Mouse (Mus musculus) embryonic facial prominence, embryonic 12.5 days (tissue): ENCODE data around the gene Senp1. TPM values are rescaled to one million over a fixed set of nuclear protein-coding genes. Genes with fewer than 3 reads are reported as not detected.

Experiments used
- ATAC-seq: fragments of 200-750 bp; cut with Nextera tagmentation; 2 replicates; pipeline ENCODE4 v1.8.0; 2017; ENCODE audit not compliant: insufficient number of reproducible peaks, insufficient read depth, low FRiP score, low TSS enrichment
- H3K27ac ChIP-seq: fragments of 300-500 bp; sonication (generic); 2 replicates; pipeline ENCODE4 v1.5.1; 2016; ENCODE audit warnings: mild to moderate bottlenecking
- H3K27me3 ChIP-seq: fragments of 300-500 bp; sonication (generic); 2 replicates; pipeline ENCODE4 v1.6.1; 2016; ENCODE audit warnings: mild to moderate bottlenecking, moderate library complexity
- H3K36me3 ChIP-seq: fragments of 300-500 bp; sonication (generic); 2 replicates; pipeline ENCODE4 v1.6.1; 2016; ENCODE audit warnings: mild to moderate bottlenecking
- H3K4me1 ChIP-seq: fragments of 300-500 bp; sonication (generic); 2 replicates; pipeline ENCODE4 v1.6.1; 2016
- H3K4me2 ChIP-seq: fragments of 300-500 bp; sonication (generic); replicated peaks from 2 replicates; pipeline ENCODE4 v1.6.1; 2016; ENCODE audit warnings: mild to moderate bottlenecking, moderate library complexity
- H3K4me3 ChIP-seq: fragments of 300-500 bp; sonication (generic); 2 replicates; pipeline ENCODE4 v1.5.1; 2016; ENCODE audit warnings: mild to moderate bottlenecking
- H3K9ac ChIP-seq: fragments of 300-500 bp; sonication (generic); 2 replicates; pipeline ENCODE4 v1.6.1; 2016; ENCODE audit warnings: mild to moderate bottlenecking, moderate library complexity
- H3K9me3 ChIP-seq: fragments of 300-500 bp; sonication (generic); 2 replicates; pipeline ENCODE4 v1.6.1; 2016; ENCODE audit warnings: mild to moderate bottlenecking, moderate library complexity
- WGBS: fragments of 180-500 bp; shearing (Covaris S2); methylation state at CpG from one replicate; pipeline ENCODE4 v1.1.7; 2016; 5-methylcytosine and 5-hydroxymethylcytosine counted together
- polyA plus RNA-seq: library from polyadenylated mRNA; unstranded; fragments of >200 nt; fragmentation: Nextera tagmentation; extraction: Ambion mirVana; gene quantifications from 2 replicates; pipeline ENCODE4 v1.2.1, GENCODE M21; 2016

Senp1 gene
- 41.8 and 45.6 TPM in 2 replicates for polyA plus RNA-seq

- 0 out of 2 replicates have a peak, but pooled peaks cover 3% of the 10 kb centered on the region for H3K36me3 ChIP-seq
- H3K4me2 ChIP-seq = peak within 1 kb of the TSS; percentile 63
- no peaks in the 10 kb centered on the region for H3K9me3 ChIP-seq
- peak within 1 kb of the TSS; percentile 96 for H3K27ac ChIP-seq
- under 1% methylated on average over 51 of the region's 58 CpGs for WGBS
- peaks cover 18% of the 10 kb centered on the region for H3K4me1 ChIP-seq
- H3K27me3 ChIP-seq = no peaks in the 10 kb centered on the region
- H3K4me3 ChIP-seq = peak within 1 kb of the TSS; percentile 89
- H3K9ac ChIP-seq = peak within 1 kb of the TSS; percentile 91
- ATAC-seq = peak; percentile 84
Observed at GRCm38 (mm10) chr15:98093121-98094011, at the start of gene Senp1. Gene Senp1 (minus strand): TSS chr15:98093744.

GRCm38 (mm10) chr15:98142515-98142914 is 49.0 kb upstream of the Senp1 start:
- no peak overlapping the region for H3K4me2 ChIP-seq
- H3K9me3 ChIP-seq = no peaks in the 10 kb centered on the region
- H3K4me3 ChIP-seq = no peak overlapping the region
- H3K4me1 ChIP-seq = peaks cover 4% of the 10 kb centered on the region
- 87% methylated on average over 10 of the region's 10 CpGs for WGBS
- H3K9ac ChIP-seq = no peak overlapping the region
- ATAC-seq = no peak
- H3K27ac ChIP-seq = no peak overlapping the region
- H3K27me3 ChIP-seq = no peaks in the 10 kb centered on the region
- H3K36me3 ChIP-seq = peaks cover 42% of the 10 kb centered on the region

GRCm38 (mm10) chr15:98140809-98141208 is 47.3 kb upstream of the Senp1 start:
- Histone ChIP-seq H3K4me2 (no peak overlapping the region), H3K27ac (no peak overlapping the region), H3K4me1 (peaks cover 4% of the 10 kb centered on the region), H3K4me3 (no peak overlapping the region), H3K27me3 (no peaks in the 10 kb centered on the region), H3K36me3 (peaks cover 59% of the 10 kb centered on the region), H3K9ac (no peak overlapping the region), H3K9me3 (no peaks in the 10 kb centered on the region)
- no peak for ATAC-seq
- 82% methylated on average over 5 of the region's 5 CpGs for WGBS

GRCm38 (mm10) chr15:98139763-98140162 is 46.2 kb upstream of the Senp1 start:
- peaks cover 2% of the 10 kb centered on the region for H3K4me1 ChIP-seq
- no peak overlapping the region for H3K4me2 ChIP-seq
- no peak overlapping the region for H3K4me3 ChIP-seq
- WGBS = 82% methylated on average over 7 of the region's 7 CpGs
- no peaks in the 10 kb centered on the region for H3K27me3 ChIP-seq
- peaks cover 70% of the 10 kb centered on the region for H3K36me3 ChIP-seq
- H3K27ac ChIP-seq = no peak overlapping the region
- no peak for ATAC-seq
- H3K9ac ChIP-seq = no peak overlapping the region
- no peaks in the 10 kb centered on the region for H3K9me3 ChIP-seq

- H3K4me2 ChIP-seq = no peak overlapping the region
- H3K9me3 ChIP-seq = no peaks in the 10 kb centered on the region
- no peak overlapping the region for H3K9ac ChIP-seq
- WGBS = 92% methylated on average over 9 of the region's 9 CpGs
- ATAC-seq = no peak
- H3K36me3 ChIP-seq = peaks cover 89% of the 10 kb centered on the region
- H3K27me3 ChIP-seq = no peaks in the 10 kb centered on the region
- H3K4me1 ChIP-seq = no peaks in the 10 kb centered on the region
- H3K4me3 ChIP-seq = no peak overlapping the region
- no peak overlapping the region for H3K27ac ChIP-seq
Observed at GRCm38 (mm10) chr15:98136871-98137270, 43.3 kb upstream of the Senp1 start.

GRCm38 (mm10) chr15:98135671-98136070 is 42.1 kb upstream of the Senp1 start:
- H3K4me2 ChIP-seq = no peak overlapping the region
- peaks cover 85% of the 10 kb centered on the region for H3K36me3 ChIP-seq
- WGBS = 90% methylated on average over 13 of the region's 13 CpGs
- H3K4me3 ChIP-seq = no peak overlapping the region
- no peak overlapping the region for H3K27ac ChIP-seq
- no peaks in the 10 kb centered on the region for H3K27me3 ChIP-seq
- H3K4me1 ChIP-seq = no peaks in the 10 kb centered on the region
- ATAC-seq = no peak
- H3K9ac ChIP-seq = no peak overlapping the region
- no peaks in the 10 kb centered on the region for H3K9me3 ChIP-seq

GRCm38 (mm10) chr15:98134666-98135065 is 41.1 kb upstream of the Senp1 start:
- Histone ChIP-seq H3K4me3 (no peak overlapping the region), H3K27ac (no peak overlapping the region), H3K4me1 (no peaks in the 10 kb centered on the region), H3K4me2 (no peak overlapping the region), H3K9ac (no peak overlapping the region), H3K9me3 (no peaks in the 10 kb centered on the region), H3K36me3 (peaks cover 86% of the 10 kb centered on the region), H3K27me3 (no peaks in the 10 kb centered on the region)
- 76% methylated on average over 3 of the region's 3 CpGs for WGBS
- ATAC-seq = no peak

GRCm38 (mm10) chr15:98134034-98134433 is 40.5 kb upstream of the Senp1 start:
- ATAC-seq = no peak
- Histone ChIP-seq H3K4me1 (no peaks in the 10 kb centered on the region), H3K27me3 (no peaks in the 10 kb centered on the region), H3K36me3 (peaks cover 85% of the 10 kb centered on the region), H3K4me2 (no peak overlapping the region), H3K9me3 (no peaks in the 10 kb centered on the region), H3K27ac (no peak overlapping the region), H3K9ac (no peak overlapping the region), H3K4me3 (no peak overlapping the region)
- WGBS = 90% methylated on average over 4 of the region's 4 CpGs

- Histone ChIP-seq H3K9me3 (no peaks in the 10 kb centered on the region), H3K4me2 (no peak overlapping the region), H3K4me3 (no peak overlapping the region), H3K36me3 (peaks cover 86% of the 10 kb centered on the region), H3K9ac (no peak overlapping the region), H3K27ac (no peak overlapping the region), H3K4me1 (no peaks in the 10 kb centered on the region), H3K27me3 (no peaks in the 10 kb centered on the region)
- 85% methylated on average over 3 of the region's 3 CpGs for WGBS
- ATAC-seq = no peak
Observed at GRCm38 (mm10) chr15:98133471-98133870, 39.9 kb upstream of the Senp1 start.

- Histone ChIP-seq H3K4me2 (no peak overlapping the region), H3K36me3 (peaks cover 88% of the 10 kb centered on the region), H3K9me3 (no peaks in the 10 kb centered on the region), H3K27me3 (no peaks in the 10 kb centered on the region), H3K9ac (no peak overlapping the region), H3K27ac (no peak overlapping the region), H3K4me3 (no peak overlapping the region), H3K4me1 (no peaks in the 10 kb centered on the region)
- no peak for ATAC-seq
- 84% methylated on average over 15 of the region's 15 CpGs for WGBS
Observed at GRCm38 (mm10) chr15:98131942-98132655, 38.6 kb upstream of the Senp1 start.

GRCm38 (mm10) chr15:98131451-98131850 is 37.9 kb upstream of the Senp1 start:
- no peak overlapping the region for H3K4me2 ChIP-seq
- no peaks in the 10 kb centered on the region for H3K9me3 ChIP-seq
- H3K4me3 ChIP-seq = no peak overlapping the region
- peaks cover 87% of the 10 kb centered on the region for H3K36me3 ChIP-seq
- H3K27me3 ChIP-seq = no peaks in the 10 kb centered on the region
- no peak overlapping the region for H3K27ac ChIP-seq
- no peak for ATAC-seq
- 91% methylated on average over 7 of the region's 7 CpGs for WGBS
- H3K4me1 ChIP-seq = no peaks in the 10 kb centered on the region
- no peak overlapping the region for H3K9ac ChIP-seq

GRCm38 (mm10) chr15:98131001-98131400 is 37.5 kb upstream of the Senp1 start:
- H3K4me1 ChIP-seq = no peaks in the 10 kb centered on the region
- no peak overlapping the region for H3K27ac ChIP-seq
- peaks cover 87% of the 10 kb centered on the region for H3K36me3 ChIP-seq
- ATAC-seq = no peak
- no peak overlapping the region for H3K4me3 ChIP-seq
- no peaks in the 10 kb centered on the region for H3K27me3 ChIP-seq
- no peak overlapping the region for H3K9ac ChIP-seq
- no peaks in the 10 kb centered on the region for H3K9me3 ChIP-seq
- WGBS = 87% methylated on average over 4 of the region's 4 CpGs
- H3K4me2 ChIP-seq = no peak overlapping the region
